ENCODE assay signal across 10 mouse cellular contexts in the genomic region with DNA sequence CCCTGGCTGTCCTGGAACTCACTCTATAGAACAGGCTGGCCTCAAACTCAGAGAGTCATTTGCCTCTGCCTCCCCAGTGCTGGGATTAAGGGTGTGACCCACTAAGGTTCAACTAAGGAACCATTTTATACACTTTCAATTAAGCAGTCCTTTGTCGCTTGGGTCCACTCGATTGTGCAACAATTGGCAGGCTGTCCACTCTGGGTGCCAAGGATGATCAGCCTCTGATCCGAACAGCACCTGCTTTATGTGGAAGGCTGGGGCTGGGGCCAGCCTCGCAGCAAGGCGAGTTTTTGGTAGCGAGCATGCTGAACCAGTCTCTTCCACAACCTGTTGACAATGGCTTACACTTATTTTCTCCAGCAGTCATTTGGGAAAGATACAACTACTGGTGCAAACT. TPM values are rescaled to one million over a fixed set of nuclear protein-coding genes. Genes with fewer than 3 reads are reported as not detected.
DNase-seq lines count a peak whose midpoint lies in the region; ATAC-seq lines count a peak whose summit lies in the region.
"Had no signal": no experiment of that assay in that cellular context is flagged by ENCODE, and none has a peak within 500 bp of the region (broad histone marks: within the 10 kb centered on the region; RNA-seq: fewer than 3 reads in every experiment).

No protein-coding gene starts in this region.

- H3K4me2 ChIP-seq in embryonic facial prominence, embryonic 13.5 days: no peak overlapping the region
- H3K4me2 ChIP-seq: intestine, embryonic 15.5 days had no signal

- ATAC-seq in embryonic facial prominence, embryonic 13.5 days (ENCODE audit: insufficient number of reproducible peaks, insufficient read depth, low FRiP score, low TSS enrichment, low read depth): no peak
- ATAC-seq in inflammation-experienced regulatory T-cells, adult 6 months: no peak
- ATAC-seq: intestine, embryonic 15.5 days had no signal

- no peak overlapping the region for H3K9ac ChIP-seq in embryonic facial prominence, embryonic 13.5 days
- H3K9ac ChIP-seq: intestine, embryonic 15.5 days had no signal

- H3K27me3 ChIP-seq in embryonic facial prominence, embryonic 13.5 days: no peaks in the 10 kb centered on the region
- H3K27me3 ChIP-seq in embryonic facial prominence, embryonic 10.5 days (replicated peaks; ENCODE audit: low read depth, poor library complexity, severe bottlenecking): no peaks in the 10 kb centered on the region
- H3K27me3 ChIP-seq: intestine, embryonic 15.5 days; megakaryocyte, embryonic 14.5 days had no signal

- H3K27ac ChIP-seq in embryonic facial prominence, embryonic 13.5 days: 0 out of 2 replicates have a peak overlapping the region, but pooled peaks have one; percentile 28
- H3K27ac ChIP-seq in embryonic facial prominence, embryonic 10.5 days (replicated peaks): no peak overlapping the region
- H3K27ac ChIP-seq: intestine, embryonic 15.5 days had no signal

- peaks cover 26% of the 10 kb centered on the region for H3K4me1 ChIP-seq in embryonic facial prominence, embryonic 13.5 days
- peaks cover 26% of the 10 kb centered on the region for H3K4me1 ChIP-seq in embryonic facial prominence, embryonic 10.5 days

- no peak overlapping the region for H3K4me3 ChIP-seq in embryonic facial prominence, embryonic 13.5 days
- H3K4me3 ChIP-seq in embryonic facial prominence, embryonic 10.5 days: no peak overlapping the region
- H3K4me3 ChIP-seq: intestine, embryonic 15.5 days; megakaryocyte, embryonic 14.5 days had no signal

- WGBS in embryonic facial prominence, embryonic 13.5 days: 89% methylated on average over 6 of the region's 6 CpGs
- 84% methylated on average over 6 of the region's 6 CpGs for WGBS in embryonic facial prominence, embryonic 10.5 days

- no peaks in the 10 kb centered on the region for H3K36me3 ChIP-seq in embryonic facial prominence, embryonic 13.5 days
- no peaks in the 10 kb centered on the region for H3K36me3 ChIP-seq in embryonic facial prominence, embryonic 10.5 days (replicated peaks)
- H3K36me3 ChIP-seq: intestine, embryonic 15.5 days had no signal

- no peaks in the 10 kb centered on the region for H3K9me3 ChIP-seq in embryonic facial prominence, embryonic 13.5 days
- no peaks in the 10 kb centered on the region for H3K9me3 ChIP-seq in embryonic facial prominence, embryonic 10.5 days
- H3K9me3 ChIP-seq: intestine, embryonic 15.5 days; megakaryocyte, embryonic 14.5 days had no signal

- no peak for DNase-seq in embryonic facial prominence, embryonic 10.5 days (ENCODE audit: low spot score)
- DNase-seq in kidney, adult 8-10 months: peak; percentile 58 to 61
- no peak for DNase-seq in kidney, postnatal 10 days
- peak; percentile 78 for DNase-seq in Muller cell, postnatal 12 days (ENCODE audit: inconsistent ontology term)
- DNase-seq in gastrocnemius, adult 8-10 months (ENCODE audit: low spot score in 2 of 2): peak; percentile 56 to 67
- no peak for DNase-seq in right cerebral cortex, adult 18-20 months

RNA-seq across cellular contexts. Expression of a gene that starts 29.2 kb away (rescaled TPM):
- 38.8 and 45.0 TPM in 2 replicates for polyA plus RNA-seq in embryonic facial prominence, embryonic 13.5 days (2015; fragmentation: Nextera tagmentation; extraction: Ambion mirVana)
- polyA plus RNA-seq in embryonic facial prominence, embryonic 10.5 days (2016; fragmentation: Nextera tagmentation; extraction: Ambion mirVana): 14.7 and 18.9 TPM in 2 replicates
- 10 to 100 TPM; 17.8 to 64.2 (median 20.3) TPM for total RNA-seq in gastrocnemius, adult 8-10 months (2022)
- polyA plus RNA-seq in inflammation-experienced regulatory T-cells, adult 6 months (2017; shearing (Covaris generic)): 10 to 100 TPM; 78.0 to 94.8 (median 90.1) TPM

Comparison
In these comparisons a context has a peak if more than half of its experiments do, and no peak if none do; other contexts are left out.
1. DNase-seq: peak in kidney, adult 8-10 months (2 of 2), Muller cell, postnatal 12 days (single experiment) and gastrocnemius, adult 8-10 months (2 of 2); none in embryonic facial prominence, embryonic 10.5 days (single experiment), kidney, postnatal 10 days (single experiment) and right cerebral cortex, adult 18-20 months (single experiment).